8 mouse cellular contexts compared by ENCODE assay signal in genomic region chr16:96200702-96201028, GRCm38 (mm10). TPM values are rescaled to one million over a fixed set of nuclear protein-coding genes. Genes with fewer than 3 reads are reported as not detected.
DNase-seq lines count a peak whose midpoint lies in the region; ATAC-seq and TF ChIP-seq lines count a peak whose summit lies in the region.

No protein-coding gene starts in this region.

- peak overlapping the region; percentile 84 for H3K9ac ChIP-seq in heart, embryonic 16.5 days (ENCODE audit: low read length)
- no peak overlapping the region for H3K9ac ChIP-seq in liver, embryonic 15.5 days

- peak overlapping the region; percentile 84 for H3K4me3 ChIP-seq in gastrocnemius, adult 2 months
- H3K4me3 ChIP-seq in C2C12 (ENCODE audit: insufficient read depth, poor library complexity, severe bottlenecking), result peak overlapping the region; percentile 15
- H3K4me3 ChIP-seq in heart, embryonic 16.5 days (ENCODE audit: low read length), result peak overlapping the region; percentile 62
- no peak overlapping the region for H3K4me3 ChIP-seq in liver, embryonic 15.5 days (replicated peaks)

- H3K27me3 ChIP-seq in C2C12 (ENCODE audit: control insufficient read depth, insufficient read depth, insufficient read length), result no peaks in the 10 kb centered on the region
- no peaks in the 10 kb centered on the region for H3K27me3 ChIP-seq in heart, embryonic 16.5 days (ENCODE audit: control insufficient read depth, insufficient read depth, low read length)
- peaks cover 8% of the 10 kb centered on the region for H3K27me3 ChIP-seq in liver, embryonic 15.5 days

- peak overlapping the region; percentile 69 for H3K4me2 ChIP-seq in heart, embryonic 16.5 days (ENCODE audit: low read depth, low read length)
- H3K4me2 ChIP-seq in liver, embryonic 15.5 days, result peak overlapping the region; percentile 45

- no peak for TF ChIP-seq CTCF in gastrocnemius, adult 2 months (IDR thresholded peaks at IDR 0.05)
- no peak for TF ChIP-seq CTCF in C2C12 (IDR thresholded peaks at IDR 0.05; ENCODE audit: control insufficient read depth, insufficient read depth, insufficient read length)

- H3ac ChIP-seq in C2C12 (ENCODE audit: control insufficient read depth, insufficient read length, low read depth), result peak overlapping the region; percentile 22

- WGBS in heart, embryonic 16.5 days, result 19% methylated on average over 9 of the region's 9 CpGs
- 50% methylated on average over 9 of the region's 9 CpGs for WGBS in liver, embryonic 15.5 days (ENCODE audit: insufficient replicate concordance)

- DNase-seq in gastrocnemius, adult 2 months, result no peak
- DNase-seq in gastrocnemius, adult 8-10 months (ENCODE audit: low spot score in 2 of 2), result no peak
- DNase-seq in adrenal gland, adult 8-10 months, result no peak
- DNase-seq in left cerebral cortex, adult 9 months (ENCODE audit: low spot score in 2 of 2), result no peak
- DNase-seq in lung, postnatal 10 days, result no peak

- H3K27ac ChIP-seq in gastrocnemius, adult 2 months, result peak overlapping the region; percentile 96
- H3K27ac ChIP-seq in heart, embryonic 16.5 days (ENCODE audit: low read length), result peak overlapping the region; percentile 99
- no peak overlapping the region for H3K27ac ChIP-seq in liver, embryonic 15.5 days (replicated peaks)

- peaks cover 20% of the 10 kb centered on the region for H3K4me1 ChIP-seq in heart, embryonic 16.5 days (ENCODE audit: control insufficient read depth, insufficient read depth, low read length)
- no peaks in the 10 kb centered on the region for H3K4me1 ChIP-seq in liver, embryonic 15.5 days (replicated peaks)

- no peaks in the 10 kb centered on the region for H3K79me3 ChIP-seq in C2C12 (ENCODE audit: low read depth)

- ATAC-seq in heart, embryonic 16.5 days (replicated peaks; ENCODE audit: extremely low read depth, insufficient read depth, low FRiP score), result peak; percentile 7; the same call in 1 of the 2 replicates
- ATAC-seq in liver, embryonic 15.5 days (ENCODE audit: insufficient read depth), result no peak

- H3K9me3 ChIP-seq in heart, embryonic 16.5 days (replicated peaks; ENCODE audit: control insufficient read depth, low read length), result no peaks in the 10 kb centered on the region
- no peaks in the 10 kb centered on the region for H3K9me3 ChIP-seq in liver, embryonic 15.5 days (replicated peaks)

- intact Hi-C loops in gastrocnemius, adult 2 months (cut with DNase I), result no loop called here

- H3K79me2 ChIP-seq in C2C12 (ENCODE audit: control insufficient read depth, insufficient read depth), result no peaks in the 10 kb centered on the region

- no peaks in the 10 kb centered on the region for H3K36me3 ChIP-seq in C2C12 (ENCODE audit: control insufficient read depth, insufficient read depth)
- H3K36me3 ChIP-seq in heart, embryonic 16.5 days (ENCODE audit: control insufficient read depth, insufficient read depth), result no peaks in the 10 kb centered on the region
- no peaks in the 10 kb centered on the region for H3K36me3 ChIP-seq in liver, embryonic 15.5 days (replicated peaks)

TF ChIP-seq in C2C12, 6 proteins besides CTCF, POLR2A, EP300 and RAD21:
- TF ChIP-seq CEBPB (IDR thresholded peaks at IDR 0.05; ENCODE audit: low read depth) (no peak), USF1 (IDR thresholded peaks at IDR 0.05; ENCODE audit: low read depth) (no peak), MYOG (IDR thresholded peaks at IDR 0.05; ENCODE audit: control insufficient read depth, extremely low read depth, insufficient read length) (no peak), FOSL1 (IDR thresholded peaks at IDR 0.05; ENCODE audit: insufficient read depth, low read length, poor library complexity, severe bottlenecking) (no peak), MAX (IDR thresholded peaks at IDR 0.05) (no peak), MYOD1 (IDR thresholded peaks at IDR 0.05; ENCODE audit: control insufficient read depth, insufficient read length, low read depth) (no peak)
TF ChIP-seq in C2C12: peak in this region for 0.

RNA-seq across cellular contexts. Expression of gene Sh3bgr, which starts 0.4 kb away (rescaled TPM):
- 100 to 1,000 TPM; 843 to 991 TPM for total RNA-seq in gastrocnemius, adult 2 months (2021)
- 1,000 to 10,000 TPM in 3 of 4 experiments, 100 to 1,000 TPM in 1; 903 to 1,283 (median 1,111) TPM for total RNA-seq in gastrocnemius, adult 8-10 months (2022)
- polyA plus RNA-seq in C2C12 (2012; fragmentation: generic; extraction: Trizol), result 10.3 TPM
- 523 and 531 TPM in 2 replicates for polyA plus RNA-seq in heart, embryonic 16.5 days (2015; fragmentation: Nextera tagmentation; extraction: Ambion mirVana)
- 0.85 and 1.7 TPM in 2 replicates for polyA plus RNA-seq in liver, embryonic 15.5 days (2015; fragmentation: Nextera tagmentation; extraction: Ambion mirVana)
- 10 to 100 TPM; 17.2 to 37.2 (median 31.4) TPM for total RNA-seq in adrenal gland, adult 8-10 months (2022)

RNA-seq across cellular contexts. Expression of gene Lca5l, which starts 8.6 kb away (rescaled TPM):
- total RNA-seq in gastrocnemius, adult 2 months (2021), result under 1 TPM; 0.50 to 0.51 TPM
- under 1 TPM; 0.32 to 0.54 (median 0.41) TPM for total RNA-seq in gastrocnemius, adult 8-10 months (2022)
- polyA plus RNA-seq in C2C12 (2012; fragmentation: generic; extraction: Trizol), result 0.25 TPM
- 1.2 TPM in 2 replicates for polyA plus RNA-seq in heart, embryonic 16.5 days (2015; fragmentation: Nextera tagmentation; extraction: Ambion mirVana)
- polyA plus RNA-seq in liver, embryonic 15.5 days (2015; fragmentation: Nextera tagmentation; extraction: Ambion mirVana), result 0.07 and 0.08 TPM in 2 replicates
- 1 to 10 TPM; 2.0 to 5.5 (median 2.9) TPM for total RNA-seq in adrenal gland, adult 8-10 months (2022)

RNA-seq across cellular contexts. Expression of gene B3galt5, which starts 34.9 kb away (rescaled TPM):
- total RNA-seq in gastrocnemius, adult 2 months (2021), result not detected
- total RNA-seq in gastrocnemius, adult 8-10 months (2022), result not detected
- 0.01 TPM for polyA plus RNA-seq in C2C12 (2012; fragmentation: generic; extraction: Trizol)
- polyA plus RNA-seq in heart, embryonic 16.5 days (2015; fragmentation: Nextera tagmentation; extraction: Ambion mirVana), result 0.39 and 0.70 TPM in 2 replicates
- polyA plus RNA-seq in liver, embryonic 15.5 days (2015; fragmentation: Nextera tagmentation; extraction: Ambion mirVana), result 0.06 and 0.09 TPM in 2 replicates
- total RNA-seq in adrenal gland, adult 8-10 months (2022), result under 1 TPM; 0.40 to 0.55 (median 0.51) TPM

RNA-seq across cellular contexts. Expression of gene Wrb, which starts 55.5 kb away (rescaled TPM):
- 10 to 100 TPM in 1 of 2 experiments, 1 to 10 TPM in 1; 9.7 to 12.3 TPM for total RNA-seq in gastrocnemius, adult 2 months (2021)
- total RNA-seq in gastrocnemius, adult 8-10 months (2022), result 10 to 100 TPM; 12.0 to 14.4 (median 13.0) TPM
- polyA plus RNA-seq in C2C12 (2012; fragmentation: generic; extraction: Trizol), result 58.0 TPM
- polyA plus RNA-seq in heart, embryonic 16.5 days (2015; fragmentation: Nextera tagmentation; extraction: Ambion mirVana), result 52.4 and 53.3 TPM in 2 replicates
- 10.2 and 10.5 TPM in 2 replicates for polyA plus RNA-seq in liver, embryonic 15.5 days (2015; fragmentation: Nextera tagmentation; extraction: Ambion mirVana)
- total RNA-seq in adrenal gland, adult 8-10 months (2022), result 10 to 100 TPM; 38.4 to 50.7 (median 45.8) TPM

Comparison
In these comparisons a context has a peak if more than half of its experiments do, and no peak if none do; other contexts are left out.
1. RNA of gene Sh3bgr, which starts 0.4 kb away (total RNA-seq): 903 to 1,283 TPM in gastrocnemius, adult 8-10 months and 843 to 991 TPM in gastrocnemius, adult 2 months; 17.2 to 37.2 TPM in adrenal gland, adult 8-10 months; every median in the first group is over 10 times any median in the second.